Mouse (Mus musculus): Measurements from ENCODE around the gene Appl1.

Gene Appl1

DNA sequence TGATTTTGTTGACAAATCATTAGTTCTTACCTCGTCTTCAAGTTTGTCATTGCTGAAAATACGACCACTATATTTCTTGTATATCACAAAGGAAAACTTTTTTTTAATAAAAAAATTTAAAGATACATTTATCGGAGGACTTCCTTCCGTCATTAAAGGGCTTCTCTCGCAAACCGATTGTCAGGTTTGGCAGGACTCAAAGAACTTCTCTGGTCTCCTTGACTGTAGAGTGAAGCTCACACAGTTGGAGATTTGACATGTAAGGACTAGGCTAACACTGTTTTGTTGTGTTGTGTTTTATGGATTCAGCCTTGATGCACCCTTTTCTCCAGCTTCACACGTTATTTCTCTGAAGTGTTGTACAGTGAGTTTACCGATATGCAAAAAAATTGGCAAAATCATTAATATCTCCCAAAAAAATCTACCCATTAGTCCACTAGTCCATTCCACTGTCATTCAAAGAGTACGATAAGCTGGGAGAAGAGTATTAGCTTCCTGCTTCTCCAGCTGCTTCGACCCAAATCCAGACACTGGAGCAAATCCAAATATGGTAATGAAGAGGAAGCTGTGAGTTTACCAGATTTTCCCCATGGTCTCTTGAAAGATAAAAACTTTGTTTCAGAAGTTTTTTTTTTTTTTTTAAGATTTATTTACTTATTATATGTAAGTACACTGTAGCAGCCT, at the start of gene Appl1:
Gene Appl1, minus strand, starts transcription at position 127 of the 684 bp plus-strand sequence.
- DNase-seq (ENCODE audit: low read depth): no peak

GRCm38 (mm10) chr14:27019850-27020249, 48.8 kb upstream of the Appl1 start:
- peak; percentile 68 for DNase-seq (ENCODE audit: low read depth)

- no peak for DNase-seq (ENCODE audit: low read depth)
Measured at GRCm38 (mm10) chr14:27017936-27018335, 46.9 kb upstream of the Appl1 start.

GRCm38 (mm10) chr14:27013658-27014057, 42.6 kb upstream of the Appl1 start:
- no peak for DNase-seq (ENCODE audit: low read depth)

GRCm38 (mm10) chr14:27011561-27011960, 40.5 kb upstream of the Appl1 start:
- no peak for DNase-seq (ENCODE audit: low read depth)

GRCm38 (mm10) chr14:27005937-27006336, 34.9 kb upstream of the Appl1 start:
- DNase-seq (ENCODE audit: low read depth): no peak

- no peak for DNase-seq (ENCODE audit: low read depth)
Measured at GRCm38 (mm10) chr14:27004906-27005305, 33.9 kb upstream of the Appl1 start.

- no peak for DNase-seq (ENCODE audit: low read depth)
Measured at GRCm38 (mm10) chr14:27000386-27000785, 29.4 kb upstream of the Appl1 start.

DNA sequence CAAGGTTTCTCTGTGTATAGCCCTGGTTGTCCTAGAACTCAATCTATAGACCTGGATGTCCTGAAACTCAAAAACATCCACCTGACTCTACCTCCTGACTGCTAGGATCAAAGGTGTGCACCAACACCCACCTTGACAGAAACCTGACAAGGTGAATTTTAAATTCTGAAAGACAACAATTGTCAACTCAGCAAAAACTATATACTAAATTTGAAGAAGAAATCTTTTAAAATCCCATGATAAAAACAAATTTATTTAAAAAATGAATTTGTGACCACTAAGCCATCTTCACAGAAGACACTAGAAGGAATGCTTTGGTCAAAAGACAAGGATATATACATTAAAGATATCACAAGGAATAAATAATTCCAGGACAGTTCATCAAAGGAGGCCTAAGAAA, 25.2 kb upstream of the Appl1 start:
- no peak for DNase-seq (ENCODE audit: low read depth)

GRCm38 (mm10) chr14:26994211-26994741, 23.2 kb upstream of the Appl1 start, which contains the start of gene Hesx1:
Hesx1 (plus strand) TSS chr14:26994416.
- no peak for DNase-seq (ENCODE audit: low read depth)

- DNase-seq (ENCODE audit: low read depth): no peak
Measured at GRCm38 (mm10) chr14:26993427-26993826, 22.4 kb upstream of the Appl1 start.

DNA sequence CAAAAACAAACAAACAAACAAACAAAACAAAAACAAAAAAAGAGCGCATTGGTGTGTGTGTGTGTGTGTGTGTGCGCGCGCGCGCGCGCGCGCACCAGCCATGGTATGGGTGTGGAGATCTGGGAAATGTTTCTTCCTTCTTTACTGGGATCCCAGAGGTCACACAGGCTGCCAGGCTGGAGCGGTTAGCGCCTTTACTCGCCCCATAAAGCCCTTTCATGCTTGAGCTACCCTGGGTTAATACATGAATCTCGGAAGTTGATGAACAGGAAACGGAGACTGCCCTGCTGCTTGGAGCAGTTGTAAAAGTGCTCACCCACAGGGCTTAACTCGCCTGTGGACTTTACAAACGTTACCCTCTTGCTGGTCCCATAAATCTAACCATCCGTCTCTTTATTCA, 20.6 kb upstream of the Appl1 start:
- no peak for DNase-seq (ENCODE audit: low read depth)

GRCm38 (mm10) chr14:26988694-26989093, 17.7 kb upstream of the Appl1 start:
- DNase-seq (ENCODE audit: low read depth): no peak

- DNase-seq (ENCODE audit: low read depth): no peak
Measured at GRCm38 (mm10) chr14:26982150-26982530, 11.1 kb upstream of the Appl1 start.

- no peak for DNase-seq (ENCODE audit: low read depth)
Measured at GRCm38 (mm10) chr14:26981494-26982149, 10.6 kb upstream of the Appl1 start.

- no peak for DNase-seq (ENCODE audit: low read depth)
Measured at GRCm38 (mm10) chr14:26981021-26981420, 10.0 kb upstream of the Appl1 start.

DNA sequence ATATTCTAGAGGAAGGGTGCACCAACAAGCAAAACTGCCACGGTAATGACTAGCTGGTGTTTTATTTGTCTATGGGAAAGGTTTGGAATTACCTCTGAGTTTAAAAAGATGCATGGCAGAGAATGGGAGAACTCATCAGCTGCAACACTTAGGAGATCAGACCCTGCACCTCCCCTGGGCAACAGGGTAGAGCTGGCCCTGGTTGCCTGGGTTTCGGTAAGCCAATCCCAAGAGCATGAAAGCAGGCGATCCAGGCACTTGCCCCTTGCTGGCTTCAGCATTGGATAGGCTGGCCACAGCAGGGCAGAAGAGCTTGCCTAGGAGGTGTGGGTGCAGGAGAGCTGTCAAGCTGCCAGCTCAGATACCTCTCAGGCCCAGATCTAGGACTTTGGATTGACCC, 8.8 kb upstream of the Appl1 start:
- no peak for DNase-seq (ENCODE audit: low read depth)

GRCm38 (mm10) chr14:26977500-26977899, 6.5 kb upstream of the Appl1 start:
- DNase-seq (ENCODE audit: low read depth): no peak

DNA sequence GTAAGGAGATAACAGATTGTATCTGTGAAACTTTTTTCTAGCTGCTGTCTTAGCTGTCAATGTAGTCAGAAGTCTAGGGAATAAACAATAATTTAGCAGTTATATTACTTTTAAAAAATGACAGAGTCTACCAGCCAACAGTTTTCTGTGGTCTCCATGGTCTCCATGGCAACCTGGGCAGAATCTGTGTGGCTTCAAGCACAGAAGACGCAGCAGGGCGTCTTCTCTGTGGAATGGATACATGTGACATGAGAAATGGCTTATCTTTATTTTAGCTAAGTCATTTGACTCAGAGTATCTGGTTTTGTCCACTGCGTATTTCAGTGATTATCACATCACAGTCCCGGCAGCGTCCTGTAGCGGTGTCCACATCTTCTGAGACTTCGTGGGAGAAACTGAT, 5.2 kb upstream of the Appl1 start:
- no peak for DNase-seq (ENCODE audit: low read depth)

DNA sequence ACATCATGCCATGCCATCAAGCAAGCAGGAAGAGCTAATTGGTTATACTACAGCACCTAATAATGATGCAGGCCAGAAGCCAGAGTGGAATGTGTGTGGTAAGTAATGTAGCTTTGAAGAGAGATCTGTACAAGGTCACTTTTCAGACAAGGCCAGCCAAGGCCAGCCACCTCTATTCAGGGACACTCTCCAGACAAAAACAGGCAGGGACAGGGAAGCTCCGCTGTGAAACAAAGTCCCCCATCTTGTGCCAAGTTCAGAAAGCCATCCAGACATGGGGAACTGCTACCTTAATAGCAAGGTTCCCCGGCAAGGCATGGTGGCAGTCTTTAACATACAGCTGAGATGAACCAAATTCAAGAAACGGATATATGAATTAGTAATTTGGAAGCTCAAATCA, 4.5 kb upstream of the Appl1 start:
- DNase-seq (ENCODE audit: low read depth): no peak

DNA sequence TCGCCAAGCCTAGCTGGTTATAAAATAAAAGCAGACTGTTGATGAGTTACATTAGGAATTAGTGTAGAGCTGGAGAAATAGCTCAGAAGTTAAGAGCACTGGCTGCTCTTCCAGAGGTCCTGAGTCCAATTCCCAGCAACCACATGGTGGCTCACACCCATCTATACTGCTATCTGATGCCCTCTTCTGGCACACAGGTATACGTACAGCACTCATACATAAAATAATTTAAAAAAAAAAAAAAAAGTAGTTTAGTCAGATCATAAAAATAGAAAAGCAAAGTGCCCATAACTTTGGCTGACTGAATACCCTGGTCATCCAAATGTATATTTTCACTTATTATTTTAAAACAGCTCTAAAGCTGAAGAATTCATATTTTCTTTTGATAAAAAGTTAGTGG, 2.1 kb upstream of the Appl1 start:
- no peak for DNase-seq (ENCODE audit: low read depth)

- DNase-seq (ENCODE audit: low read depth): peak; percentile 78
Measured at GRCm38 (mm10) chr14:26970439-26970932, 546 bp downstream of the Appl1 start.

- no peak for DNase-seq (ENCODE audit: low read depth)
Measured at GRCm38 (mm10) chr14:26969856-26970407, 1.1 kb downstream of the Appl1 start.
